Mouse (Mus musculus) midbrain, embryonic 14.5 days (tissue): Measurements from ENCODE around the gene Nrg4. TPM values are rescaled to one million over a fixed set of nuclear protein-coding genes. Genes with fewer than 3 reads are reported as not detected.

Source experiments
- ATAC-seq: fragments of 200-750 bp; cut with Nextera tagmentation; 2 replicates; pipeline ENCODE4 v1.8.0; 2017; ENCODE audit warnings: moderate number of reproducible peaks, moderate library complexity; ENCODE audit not compliant: low FRiP score, low TSS enrichment
- DNase-seq: peaks from one replicate; pipeline ENCODE4 v3.0.0-alpha.2; 2015
- H3K27ac ChIP-seq: fragments of 300-500 bp; sonication (generic); replicated peaks from 2 replicates; pipeline ENCODE4 v1.5.1; 2014; ENCODE audit warnings: mild to moderate bottlenecking, low read depth, low read length, moderate library complexity
- H3K27me3 ChIP-seq: fragments of 300-500 bp; sonication (generic); 2 replicates; pipeline ENCODE4 v1.6.1; 2014; ENCODE audit warnings: low read length, control low read depth, mixed read lengths; ENCODE audit not compliant: control insufficient read depth, insufficient read depth
- H3K36me3 ChIP-seq: fragments of 300-500 bp; sonication (generic); 2 replicates; pipeline ENCODE4 v1.6.1; 2014; ENCODE audit warnings: low read length, control low read depth; ENCODE audit not compliant: control insufficient read depth, insufficient read depth
- H3K4me1 ChIP-seq: fragments of 300-500 bp; sonication (generic); 2 replicates; pipeline ENCODE4 v1.6.1; 2014; ENCODE audit warnings: mild to moderate bottlenecking, antibody characterized with exemption, low read length, control low read depth; ENCODE audit not compliant: control insufficient read depth, insufficient read depth
- H3K4me2 ChIP-seq: fragments of 300-500 bp; sonication (generic); 2 replicates; pipeline ENCODE4 v1.6.1; 2014; ENCODE audit warnings: mild to moderate bottlenecking, low read length, moderate library complexity
- H3K4me3 ChIP-seq: fragments of 300-500 bp; sonication (generic); replicated peaks from 2 replicates; pipeline ENCODE4 v1.5.1; 2014; ENCODE audit warnings: low read depth, low read length
- H3K9ac ChIP-seq: fragments of 300-500 bp; sonication (generic); replicated peaks from 2 replicates; pipeline ENCODE4 v1.6.1; 2014; ENCODE audit warnings: mild to moderate bottlenecking, low read length, moderate library complexity
- H3K9me3 ChIP-seq: fragments of 300-500 bp; sonication (generic); 2 replicates; pipeline ENCODE4 v1.6.1; 2016; ENCODE audit warnings: low read length, control low read depth, mixed read lengths; ENCODE audit not compliant: control insufficient read depth
- WGBS: fragments of 180-500 bp; shearing (Covaris S2); extraction: QIAGEN DNeasy Blood & Tissue Kit; methylation state at CpG from one replicate; pipeline ENCODE4 v1.1.7; 2014; 5-methylcytosine and 5-hydroxymethylcytosine counted together
- polyA plus RNA-seq: library from polyadenylated mRNA; unstranded; fragments of >200 nt; fragmentation: Nextera tagmentation; extraction: Ambion mirVana; gene quantifications from 2 replicates; pipeline ENCODE4 v1.2.1, GENCODE M21; 2014

The Nrg4 gene
- polyA plus RNA-seq, 1 experiment from 2014 or later, result 2.2 TPM

GRCm38 (mm10) chr9:55307557-55307956, 19.1 kb downstream of the Nrg4 start:
- no peak overlapping the region for H3K4me3 ChIP-seq
- no peaks in the 10 kb centered on the region for H3K27me3 ChIP-seq
- no peak overlapping the region for H3K27ac ChIP-seq
- no peak overlapping the region for H3K9ac ChIP-seq
- no peaks in the 10 kb centered on the region for H3K4me1 ChIP-seq
- no peaks in the 10 kb centered on the region for H3K36me3 ChIP-seq
- H3K9me3 ChIP-seq, result no peaks in the 10 kb centered on the region
- 79% methylated on average over 5 of the region's 5 CpGs for WGBS
- DNase-seq, result no peak
- ATAC-seq, result no peak
- no peak overlapping the region for H3K4me2 ChIP-seq

GRCm38 (mm10) chr9:55307066-55307465, 19.6 kb downstream of the Nrg4 start:
- Histone ChIP-seq H3K4me2 (no peak overlapping the region), H3K27ac (no peak overlapping the region), H3K4me1 (no peaks in the 10 kb centered on the region), H3K9me3 (no peaks in the 10 kb centered on the region), H3K27me3 (no peaks in the 10 kb centered on the region), H3K9ac (no peak overlapping the region), H3K36me3 (no peaks in the 10 kb centered on the region), H3K4me3 (no peak overlapping the region)
- DNase-seq (no peak), ATAC-seq (no peak)
- WGBS, result 81% methylated on average over 2 of the region's 2 CpGs

GRCm38 (mm10) chr9:55296221-55296620, 30.4 kb downstream of the Nrg4 start:
- H3K27ac ChIP-seq, result no peak overlapping the region
- WGBS, result 89% methylated on average over 2 of the region's 2 CpGs
- H3K27me3 ChIP-seq, result no peaks in the 10 kb centered on the region
- no peak overlapping the region for H3K4me3 ChIP-seq
- DNase-seq (no peak), ATAC-seq (no peak)
- no peaks in the 10 kb centered on the region for H3K36me3 ChIP-seq
- no peak overlapping the region for H3K9ac ChIP-seq
- H3K4me1 ChIP-seq, result no peaks in the 10 kb centered on the region
- H3K9me3 ChIP-seq, result no peaks in the 10 kb centered on the region
- H3K4me2 ChIP-seq, result no peak overlapping the region

DNA sequence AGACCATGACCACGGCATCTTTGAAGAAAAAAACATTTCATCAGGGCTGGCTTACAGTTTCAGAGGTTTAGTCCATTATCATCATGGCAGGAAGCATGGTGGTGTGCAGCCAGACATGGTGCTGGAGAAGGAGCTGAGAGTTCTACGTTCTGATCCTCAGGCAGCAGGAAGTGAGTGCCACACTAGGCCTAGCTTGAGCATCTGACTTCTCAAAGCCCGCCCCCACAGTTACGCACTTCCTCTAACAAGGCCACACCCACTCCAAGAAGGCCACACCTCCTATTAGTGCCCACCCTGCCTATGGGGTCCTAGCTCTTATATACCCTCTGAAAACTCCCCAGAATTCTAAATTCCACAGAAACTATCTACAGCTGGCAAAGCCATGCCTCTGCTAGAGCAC, 34.7 kb downstream of the Nrg4 start:
- H3K36me3 ChIP-seq, result no peaks in the 10 kb centered on the region
- H3K4me2 ChIP-seq, result no peak overlapping the region
- no peak overlapping the region for H3K9ac ChIP-seq
- H3K27ac ChIP-seq, result no peak overlapping the region
- DNase-seq (no peak), ATAC-seq (no peak)
- H3K9me3 ChIP-seq, result no peaks in the 10 kb centered on the region
- WGBS, result 91% methylated on average over 4 of the region's 4 CpGs
- H3K4me1 ChIP-seq, result no peaks in the 10 kb centered on the region
- no peak overlapping the region for H3K4me3 ChIP-seq
- H3K27me3 ChIP-seq, result no peaks in the 10 kb centered on the region

- Histone ChIP-seq H3K27ac (no peak overlapping the region), H3K4me2 (no peak overlapping the region), H3K4me3 (no peak overlapping the region), H3K27me3 (no peaks in the 10 kb centered on the region), H3K4me1 (no peaks in the 10 kb centered on the region), H3K36me3 (no peaks in the 10 kb centered on the region), H3K9me3 (no peaks in the 10 kb centered on the region), H3K9ac (no peak overlapping the region)
- DNase-seq (no peak), ATAC-seq (no peak)
- 70% methylated on average over 3 of the region's 3 CpGs for WGBS
Measured at GRCm38 (mm10) chr9:55289475-55290198, 37.0 kb downstream of the Nrg4 start.

DNA sequence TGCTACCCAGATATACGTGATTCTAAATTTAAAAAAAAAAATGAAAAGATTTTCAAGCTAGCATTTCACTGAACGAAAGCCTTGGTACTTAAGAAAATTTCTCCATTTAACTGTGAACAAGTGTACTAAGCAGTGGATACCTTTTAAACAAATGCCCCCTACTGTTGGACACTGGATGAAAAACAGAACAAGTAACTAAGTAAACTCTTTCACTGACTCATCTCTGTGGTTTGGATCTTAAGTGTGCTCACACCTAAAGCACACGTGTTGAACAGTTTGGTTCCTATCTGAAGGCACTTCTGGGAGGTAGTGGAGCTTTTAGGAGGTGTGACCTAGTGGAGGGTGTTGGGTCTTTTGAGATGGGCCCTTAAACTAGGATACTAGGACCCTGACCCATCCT, 41.4 kb downstream of the Nrg4 start:
- ATAC-seq (no peak), DNase-seq (no peak)
- no peaks in the 10 kb centered on the region for H3K4me1 ChIP-seq
- H3K36me3 ChIP-seq, result no peaks in the 10 kb centered on the region
- H3K27ac ChIP-seq, result no peak overlapping the region
- no peak overlapping the region for H3K4me3 ChIP-seq
- 84% methylated on average over 3 of the region's 3 CpGs for WGBS
- no peaks in the 10 kb centered on the region for H3K9me3 ChIP-seq
- H3K4me2 ChIP-seq, result no peak overlapping the region
- H3K27me3 ChIP-seq, result no peaks in the 10 kb centered on the region
- H3K9ac ChIP-seq, result no peak overlapping the region

DNA sequence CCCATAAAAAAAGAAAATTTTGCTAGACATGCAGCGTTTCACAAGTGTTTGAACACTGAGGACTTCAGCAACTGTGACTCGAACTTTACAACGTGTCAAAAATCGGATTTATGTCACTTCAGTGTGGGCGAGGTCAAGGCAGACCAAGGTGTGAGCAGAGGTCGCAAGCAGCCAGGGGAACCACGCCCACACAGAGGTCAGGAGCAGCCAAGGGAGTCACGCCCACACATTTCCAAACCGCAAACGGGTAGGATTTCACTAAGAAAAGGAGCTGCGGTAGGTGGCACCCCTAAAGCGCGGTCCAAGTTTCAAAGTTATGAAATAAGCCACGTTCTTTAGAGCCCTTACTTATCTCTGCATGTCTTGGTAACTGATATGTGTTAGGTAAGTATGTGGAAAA, 43.1 kb downstream of the Nrg4 start:
- Histone ChIP-seq H3K4me3 (no peak overlapping the region), H3K9me3 (no peaks in the 10 kb centered on the region), H3K36me3 (no peaks in the 10 kb centered on the region), H3K4me1 (no peaks in the 10 kb centered on the region), H3K9ac (no peak overlapping the region), H3K27ac (no peak overlapping the region), H3K4me2 (no peak overlapping the region), H3K27me3 (no peaks in the 10 kb centered on the region)
- DNase-seq, result no peak
- WGBS, result 14% methylated on average over 14 of the region's 14 CpGs
- ATAC-seq, result no peak

DNA sequence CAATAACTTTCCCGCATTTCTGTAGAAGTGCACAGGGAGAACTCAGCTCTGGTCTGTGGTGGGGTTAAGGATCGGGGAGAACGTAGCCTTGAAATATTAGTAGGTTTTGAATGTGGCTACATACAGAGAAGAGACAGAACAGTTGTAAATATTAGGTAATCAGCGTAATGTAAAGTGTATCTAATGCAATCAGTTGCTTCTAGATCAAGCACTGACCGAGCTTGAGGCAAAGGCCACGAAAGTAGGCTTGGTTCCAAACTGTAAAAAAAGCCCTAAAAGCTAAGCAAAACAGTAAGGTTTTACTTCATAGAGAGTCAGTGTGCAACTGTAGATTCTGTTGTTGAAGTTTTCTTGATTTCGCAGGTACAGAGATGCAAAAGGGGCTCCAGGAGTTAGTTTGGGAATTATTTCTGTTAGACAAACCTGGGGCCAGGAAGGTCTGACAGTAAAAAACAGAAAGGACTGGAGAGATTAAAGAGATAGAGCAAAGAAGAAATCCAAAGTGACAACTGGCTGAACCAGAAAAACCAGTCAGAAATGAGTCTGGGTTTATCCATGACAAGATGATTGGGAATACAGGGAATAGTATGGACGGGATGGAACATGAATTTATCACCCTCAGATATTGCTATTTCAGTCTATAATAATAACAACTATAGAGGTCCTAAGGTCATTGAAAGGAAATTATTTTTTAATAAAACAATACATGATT, 47.4 kb downstream of the Nrg4 start:
- Histone ChIP-seq H3K4me3 (no peak overlapping the region), H3K27ac (no peak overlapping the region), H3K27me3 (no peaks in the 10 kb centered on the region), H3K9ac (no peak overlapping the region), H3K4me2 (no peak overlapping the region), H3K9me3 (no peaks in the 10 kb centered on the region), H3K36me3 (no peaks in the 10 kb centered on the region), H3K4me1 (no peaks in the 10 kb centered on the region)
- no peak for DNase-seq
- no peak for ATAC-seq
- WGBS, result 88% methylated on average over 8 of the region's 8 CpGs

GRCm38 (mm10) chr9:55277562-55277961, 49.1 kb downstream of the Nrg4 start:
- Histone ChIP-seq H3K9ac (no peak overlapping the region), H3K9me3 (no peaks in the 10 kb centered on the region), H3K4me1 (no peaks in the 10 kb centered on the region), H3K27me3 (no peaks in the 10 kb centered on the region), H3K4me3 (no peak overlapping the region), H3K4me2 (no peak overlapping the region), H3K36me3 (no peaks in the 10 kb centered on the region), H3K27ac (no peak overlapping the region)
- WGBS, result 81% methylated on average over 4 of the region's 4 CpGs
- DNase-seq (no peak), ATAC-seq (no peak)
